Mouse (Mus musculus) kidney, postnatal 4 days (tissue): ENCODE data around the gene Zbtb18.
"Not testable (repeated sequence)": the region's sequence is repeated elsewhere in the genome, so short reads cannot be mapped to it uniquely, and the experiment has no call there.

Experiments used
- DNase-seq, 2 experiments: peaks; one replicate each; pipeline ENCODE4 v3.0.0; 2021; ENCODE audit warnings: mixed read lengths in 2 of 2

Gene Zbtb18

GRCm38 (mm10) chr1:177447541-177448111 is 5.5 kb downstream of the Zbtb18 start:
- DNase-seq: no peak

- DNase-seq: no peak
Measured at GRCm38 (mm10) chr1:177448121-177448561, 6.0 kb downstream of the Zbtb18 start.

GRCm38 (mm10) chr1:177448921-177449320 is 6.8 kb downstream of the Zbtb18 start:
- no peak for DNase-seq

GRCm38 (mm10) chr1:177449857-177450256 is 7.7 kb downstream of the Zbtb18 start:
- DNase-seq: not testable (repeated sequence)

- no peak for DNase-seq
Measured at GRCm38 (mm10) chr1:177451041-177451440, 8.9 kb downstream of the Zbtb18 start.

GRCm38 (mm10) chr1:177451991-177452431 is 9.9 kb downstream of the Zbtb18 start:
- DNase-seq: no peak

GRCm38 (mm10) chr1:177452987-177453386 is 10.8 kb downstream of the Zbtb18 start:
- no peak for DNase-seq

GRCm38 (mm10) chr1:177453806-177454205 is 11.7 kb downstream of the Zbtb18 start:
- DNase-seq: peak in 1 of 2 experiments; percentile 32

GRCm38 (mm10) chr1:177454492-177454891 is 12.3 kb downstream of the Zbtb18 start:
- DNase-seq: no peak

- DNase-seq: no peak
Measured at GRCm38 (mm10) chr1:177455466-177455865, 13.3 kb downstream of the Zbtb18 start.

- DNase-seq: no peak
Measured at GRCm38 (mm10) chr1:177456208-177456607, 14.1 kb downstream of the Zbtb18 start.

GRCm38 (mm10) chr1:177456772-177457171 is 14.6 kb downstream of the Zbtb18 start:
- no peak for DNase-seq

- no peak for DNase-seq
Measured at GRCm38 (mm10) chr1:177457981-177458380, 15.8 kb downstream of the Zbtb18 start.

GRCm38 (mm10) chr1:177458456-177459389 is 16.6 kb downstream of the Zbtb18 start:
- peak; percentile 34 to 68 for DNase-seq

GRCm38 (mm10) chr1:177459536-177459935 is 17.4 kb downstream of the Zbtb18 start:
- no peak for DNase-seq

GRCm38 (mm10) chr1:177467150-177467549 is 25.0 kb downstream of the Zbtb18 start:
- DNase-seq: no peak

GRCm38 (mm10) chr1:177468436-177468835 is 26.3 kb downstream of the Zbtb18 start:
- no peak for DNase-seq

- no peak for DNase-seq
Measured at GRCm38 (mm10) chr1:177470091-177470490, 27.9 kb downstream of the Zbtb18 start.

- no peak for DNase-seq
Measured at GRCm38 (mm10) chr1:177470951-177471350, 28.8 kb downstream of the Zbtb18 start.

GRCm38 (mm10) chr1:177475542-177476197 is 33.5 kb downstream of the Zbtb18 start:
- DNase-seq: no peak

GRCm38 (mm10) chr1:177478578-177478977 is 36.4 kb downstream of the Zbtb18 start:
- no peak for DNase-seq

GRCm38 (mm10) chr1:177479356-177480004 is 37.3 kb downstream of the Zbtb18 start:
- no peak for DNase-seq

- no peak for DNase-seq
Measured at GRCm38 (mm10) chr1:177483612-177484011, 41.5 kb downstream of the Zbtb18 start.
